Mouse (Mus musculus): ENCODE data around the gene Mettl14. TPM values are rescaled to one million over a fixed set of nuclear protein-coding genes. Genes with fewer than 3 reads are reported as not detected.

The Mettl14 gene
- polyA plus RNA-seq, 1 experiment from 2014 or later: 29.0 TPM

DNA sequence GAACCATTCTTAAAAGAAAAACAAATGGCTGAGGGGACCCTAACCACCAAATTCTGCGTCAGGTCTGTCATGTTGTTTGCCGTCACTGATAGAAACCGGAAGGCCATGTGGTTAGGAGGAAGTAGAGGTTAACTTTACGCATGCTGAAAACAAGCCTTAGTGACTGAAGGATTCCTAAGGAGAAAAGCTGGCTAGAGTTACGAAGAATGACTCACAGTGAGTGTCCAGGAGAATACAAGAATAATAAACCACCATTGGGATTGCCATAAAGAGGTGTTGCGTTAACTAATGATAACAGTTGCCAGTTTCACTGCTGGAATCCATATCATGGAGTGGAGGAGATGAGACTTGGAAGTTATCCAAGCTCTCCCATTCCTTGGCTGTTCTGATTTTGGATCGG, 51.0 kb downstream of the Mettl14 start:
- Histone ChIP-seq H3K4me2 (no peak overlapping the region), H3K36me3 (peaks cover 13% of the 10 kb centered on the region; the same call in 1 of the 2 replicates), H3K9me3 (replicated peaks) (no peaks in the 10 kb centered on the region), H3K9ac (no peak overlapping the region), H3K4me3 (replicated peaks) (no peak overlapping the region), H3K27me3 (no peaks in the 10 kb centered on the region), H3K4me1 (peaks cover 33% of the 10 kb centered on the region), H3K27ac (peak overlapping the region; percentile 72)
- 45% methylated on average over 7 of the region's 7 CpGs for WGBS
- no peak for ATAC-seq (replicated peaks; ENCODE audit: low FRiP score)

DNA sequence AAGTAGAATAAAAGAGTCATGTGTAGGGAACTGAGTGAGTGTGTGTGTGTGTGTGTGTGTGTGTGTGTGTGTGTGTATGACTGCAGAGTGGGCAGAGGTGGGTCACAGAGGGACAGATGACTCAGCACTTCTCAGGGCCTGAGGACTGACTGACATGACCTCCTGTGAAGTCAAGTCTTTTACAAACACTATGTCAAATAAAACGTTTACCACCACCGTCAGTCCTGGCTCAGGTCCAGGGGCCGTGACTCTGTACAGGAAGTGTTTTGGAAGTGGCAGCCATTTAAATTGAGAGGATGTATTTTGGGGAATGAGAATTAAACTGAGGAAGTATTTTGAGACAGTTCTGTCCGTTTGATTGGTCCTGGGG, 52.9 kb downstream of the Mettl14 start:
- Histone ChIP-seq H3K4me3 (replicated peaks) (no peak overlapping the region), H3K27me3 (no peaks in the 10 kb centered on the region), H3K9ac (no peak overlapping the region), H3K4me2 (no peak overlapping the region), H3K4me1 (peaks cover 33% of the 10 kb centered on the region), H3K36me3 (peaks cover 7% of the 10 kb centered on the region; the same call in 1 of the 2 replicates), H3K9me3 (replicated peaks) (no peaks in the 10 kb centered on the region), H3K27ac (peak overlapping the region; percentile 56)
- WGBS: 19% methylated on average over 4 of the region's 4 CpGs
- peak; percentile 30; the same call in 1 of the 2 replicates for ATAC-seq (replicated peaks; ENCODE audit: low FRiP score)

DNA sequence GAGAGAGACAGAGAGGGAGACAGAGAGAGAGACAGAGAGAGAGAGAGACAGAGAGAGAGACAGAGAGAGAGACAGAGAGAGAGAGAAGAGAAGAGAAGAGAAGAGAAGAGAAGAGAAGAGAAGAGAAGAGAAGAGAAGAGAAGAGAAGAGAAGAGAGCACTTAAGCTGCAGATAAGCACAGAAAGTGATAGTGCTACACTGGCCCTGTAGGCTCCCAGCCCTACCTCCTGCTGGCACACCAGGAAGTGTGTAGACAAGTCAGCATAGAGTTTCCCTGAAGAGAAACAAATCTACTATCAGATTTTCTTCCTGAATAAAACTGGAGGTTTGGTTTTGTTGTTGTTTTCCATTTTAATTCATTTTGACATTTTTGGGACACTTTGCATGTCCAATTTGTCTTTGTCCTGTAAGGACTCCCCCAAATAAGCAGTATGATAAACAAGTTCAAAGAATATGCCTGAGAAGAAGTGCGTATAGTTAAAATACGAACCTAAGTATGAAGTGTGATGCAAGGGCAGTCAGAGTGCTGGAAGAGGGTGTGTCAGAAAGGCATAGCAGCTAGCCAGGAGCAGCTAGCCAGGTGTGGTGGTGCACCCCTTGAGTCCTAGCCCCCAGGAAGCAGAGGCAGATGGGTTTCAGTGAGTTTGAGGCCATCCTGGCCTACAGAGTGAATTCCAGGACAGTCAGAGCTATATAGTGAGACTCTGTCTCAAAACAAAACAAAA, 53.4 kb downstream of the Mettl14 start:
- Histone ChIP-seq H3K36me3 (peaks cover 6% of the 10 kb centered on the region; the same call in 1 of the 2 replicates), H3K4me2 (no peak overlapping the region), H3K9me3 (replicated peaks) (no peaks in the 10 kb centered on the region), H3K4me1 (peaks cover 33% of the 10 kb centered on the region), H3K4me3 (replicated peaks) (no peak overlapping the region), H3K27ac (peak overlapping the region; percentile 56), H3K9ac (no peak overlapping the region), H3K27me3 (no peaks in the 10 kb centered on the region)
- WGBS: 75% methylated on average over 2 of the region's 2 CpGs
- ATAC-seq (replicated peaks; ENCODE audit: low FRiP score): no peak

DNA sequence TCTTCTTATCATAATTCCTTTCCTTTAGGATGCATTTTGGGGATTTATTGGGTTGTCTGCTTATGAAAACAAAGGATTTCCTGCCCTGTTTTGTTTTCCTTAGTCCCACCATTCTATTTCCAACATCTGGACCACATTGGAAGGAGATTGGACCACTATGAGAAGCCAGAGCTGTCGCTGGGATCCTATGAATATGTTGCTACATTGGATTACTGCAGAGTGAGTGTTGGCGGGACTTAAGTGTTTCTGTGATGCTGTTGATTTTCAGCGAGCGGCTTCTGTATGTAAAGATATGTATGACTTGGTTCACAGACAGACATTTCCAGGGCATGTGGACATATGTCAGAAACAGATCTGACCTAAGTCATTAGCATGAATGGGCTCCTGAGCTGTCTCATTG, 55.7 kb downstream of the Mettl14 start:
- Histone ChIP-seq H3K4me1 (peaks cover 29% of the 10 kb centered on the region), H3K4me2 (no peak overlapping the region), H3K27ac (peak overlapping the region; percentile 71), H3K4me3 (replicated peaks) (no peak overlapping the region), H3K9ac (no peak overlapping the region), H3K36me3 (peaks cover 7% of the 10 kb centered on the region; the same call in 1 of the 2 replicates), H3K27me3 (no peaks in the 10 kb centered on the region), H3K9me3 (replicated peaks) (no peaks in the 10 kb centered on the region)
- ATAC-seq (replicated peaks; ENCODE audit: low FRiP score): no peak; the same call in 1 of the 2 replicates
- 64% methylated on average over 4 of the region's 4 CpGs for WGBS

DNA sequence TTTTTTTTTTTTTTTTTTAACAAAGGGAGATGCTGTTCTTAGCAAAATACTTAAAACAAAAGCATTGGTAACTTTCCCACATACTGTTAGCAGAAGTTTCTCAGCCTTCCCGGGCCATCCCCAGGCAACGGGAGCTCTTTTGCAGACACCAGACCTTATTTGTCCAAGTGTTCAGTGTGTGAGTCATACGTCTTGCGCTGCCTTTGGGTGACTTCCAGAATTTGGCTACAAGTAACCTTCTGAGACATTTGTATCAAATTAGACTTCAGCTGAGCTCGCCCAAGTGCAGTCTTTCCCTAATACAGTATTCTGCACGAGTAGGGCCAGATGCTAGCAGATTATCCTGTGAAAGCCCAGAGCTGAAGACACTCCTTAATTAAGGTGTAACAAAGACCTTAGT, 56.7 kb downstream of the Mettl14 start:
- H3K4me2 ChIP-seq: no peak overlapping the region
- WGBS: 63% methylated on average over 6 of the region's 6 CpGs
- peak; percentile 48; the same call in 1 of the 2 replicates for ATAC-seq (replicated peaks; ENCODE audit: low FRiP score)
- no peaks in the 10 kb centered on the region for H3K27me3 ChIP-seq
- H3K4me1 ChIP-seq: peaks cover 20% of the 10 kb centered on the region
- H3K9me3 ChIP-seq (replicated peaks): no peaks in the 10 kb centered on the region
- H3K27ac ChIP-seq: peak overlapping the region; percentile 73
- no peak overlapping the region for H3K9ac ChIP-seq
- no peak overlapping the region for H3K4me3 ChIP-seq (replicated peaks)
- peaks cover 7% of the 10 kb centered on the region; the same call in 1 of the 2 replicates for H3K36me3 ChIP-seq

DNA sequence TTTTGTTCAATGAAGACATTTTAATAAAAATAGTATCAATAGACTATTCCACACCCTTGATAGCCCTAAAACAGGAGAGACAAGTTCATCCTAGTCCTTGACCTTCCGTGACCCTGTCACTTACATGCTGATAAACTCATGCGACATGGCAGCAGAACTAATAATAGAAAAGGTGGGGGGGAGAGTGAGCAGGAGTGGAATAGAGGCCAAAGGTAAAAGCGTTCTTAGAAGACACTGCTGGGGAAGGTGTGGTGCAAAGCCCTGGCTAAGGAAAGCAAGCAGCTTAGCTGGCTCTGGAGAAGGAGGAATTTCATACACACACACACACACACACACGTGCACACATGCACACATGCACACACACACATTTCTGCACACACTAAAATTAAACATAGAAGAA, 61.6 kb downstream of the Mettl14 start:
- Histone ChIP-seq H3K9me3 (replicated peaks) (no peaks in the 10 kb centered on the region), H3K4me2 (no peak overlapping the region), H3K9ac (no peak overlapping the region), H3K36me3 (peaks cover 7% of the 10 kb centered on the region; the same call in 1 of the 2 replicates), H3K27me3 (no peaks in the 10 kb centered on the region), H3K4me3 (replicated peaks) (no peak overlapping the region), H3K27ac (peak overlapping the region; percentile 76), H3K4me1 (peaks cover 5% of the 10 kb centered on the region)
- WGBS: 67% methylated on average over 4 of the region's 4 CpGs
- no peak for ATAC-seq (replicated peaks; ENCODE audit: low FRiP score)

DNA sequence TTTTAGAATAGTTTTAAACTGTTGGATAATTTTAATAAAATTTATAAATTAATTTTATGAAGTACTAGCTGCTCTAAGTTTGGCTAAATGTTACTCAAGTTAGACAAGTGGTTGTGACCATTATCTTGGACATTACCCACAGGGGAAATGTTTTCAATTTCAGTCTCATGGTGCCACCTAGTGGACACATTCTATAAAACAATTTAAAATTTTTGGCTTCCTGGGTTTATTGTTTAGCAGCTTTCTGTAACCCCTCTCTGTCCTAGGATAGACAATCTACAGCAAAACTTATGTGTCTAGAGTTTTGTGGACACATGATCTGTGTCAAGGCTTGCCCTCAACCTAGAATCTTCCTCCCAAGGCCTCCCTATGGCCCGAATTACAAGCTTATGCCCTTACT, 63.8 kb downstream of the Mettl14 start:
- Histone ChIP-seq H3K27ac (no peak overlapping the region), H3K27me3 (no peaks in the 10 kb centered on the region), H3K4me3 (replicated peaks) (no peak overlapping the region), H3K36me3 (no peaks in the 10 kb centered on the region), H3K4me2 (no peak overlapping the region), H3K9me3 (replicated peaks) (no peaks in the 10 kb centered on the region), H3K9ac (no peak overlapping the region), H3K4me1 (peaks cover 5% of the 10 kb centered on the region)
- ATAC-seq (replicated peaks; ENCODE audit: low FRiP score): no peak
- 32% methylated on average over 1 of the region's 1 CpGs for WGBS

DNA sequence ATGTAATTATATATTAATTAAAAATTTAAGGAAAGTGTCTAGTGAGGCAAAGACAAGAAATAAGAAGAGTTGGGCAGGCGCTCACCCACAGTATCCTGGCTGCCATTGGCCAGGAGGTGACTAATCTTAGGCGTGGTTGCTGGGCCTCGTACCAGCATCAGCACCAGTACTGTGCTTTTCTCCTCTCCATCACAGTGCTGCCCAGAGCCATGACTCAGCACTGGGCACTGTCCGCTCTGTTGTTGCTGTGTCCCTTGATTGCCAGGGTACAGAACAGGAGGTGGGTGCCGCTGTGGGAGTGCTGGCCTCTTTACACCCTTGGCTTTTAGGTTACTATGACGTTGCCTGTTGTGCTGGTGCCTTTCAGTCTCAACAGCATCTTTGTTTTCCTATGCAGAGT, 64.3 kb downstream of the Mettl14 start:
- Histone ChIP-seq H3K9me3 (replicated peaks) (no peaks in the 10 kb centered on the region), H3K4me3 (replicated peaks) (no peak overlapping the region), H3K36me3 (no peaks in the 10 kb centered on the region), H3K27me3 (no peaks in the 10 kb centered on the region), H3K4me2 (no peak overlapping the region), H3K4me1 (peaks cover 5% of the 10 kb centered on the region), H3K27ac (0 out of 2 replicates have a peak overlapping the region, but pooled peaks have one; percentile 22), H3K9ac (no peak overlapping the region)
- 85% methylated on average over 6 of the region's 6 CpGs for WGBS
- ATAC-seq (replicated peaks; ENCODE audit: low FRiP score): 0 out of 2 replicates have a peak, but pooled peaks have one; percentile 47

DNA sequence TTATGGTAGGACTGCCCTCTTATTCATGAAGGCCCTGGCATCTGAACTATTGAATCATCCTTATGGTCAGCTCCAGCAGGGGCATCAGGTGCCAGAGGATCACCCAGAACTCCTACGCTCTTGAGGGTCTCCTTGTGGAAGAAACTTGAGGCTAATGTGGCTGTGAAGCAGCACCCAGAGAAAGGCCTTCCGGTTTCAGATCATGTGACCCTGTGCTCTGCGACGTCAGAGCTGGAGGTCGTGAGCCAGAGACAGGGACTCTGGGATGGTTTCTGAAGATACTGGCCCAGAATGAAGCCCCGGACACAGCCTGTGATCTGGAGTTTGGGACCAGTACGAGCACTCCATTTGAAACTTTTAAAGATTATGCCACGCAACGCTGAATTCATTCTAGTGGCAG, 65.6 kb downstream of the Mettl14 start:
- Histone ChIP-seq H3K36me3 (no peaks in the 10 kb centered on the region), H3K4me2 (no peak overlapping the region), H3K27ac (no peak overlapping the region), H3K4me3 (replicated peaks) (no peak overlapping the region), H3K9me3 (replicated peaks) (no peaks in the 10 kb centered on the region), H3K4me1 (no peaks in the 10 kb centered on the region), H3K9ac (no peak overlapping the region), H3K27me3 (no peaks in the 10 kb centered on the region)
- 83% methylated on average over 9 of the region's 9 CpGs for WGBS
- ATAC-seq (replicated peaks; ENCODE audit: low FRiP score): no peak

Other genes with a start within 250 kb of the Mettl14 start
- 8.3 and 11.5 TPM in 2 replicates for gene Synpo2, start 150.0 kb downstream of the Mettl14 start, polyA plus RNA-seq (2015; fragmentation: Nextera tagmentation; extraction: Ambion mirVana)
- 68.5 and 72.6 TPM in 2 replicates for gene Sec24d, start 118.7 kb downstream of the Mettl14 start, polyA plus RNA-seq (2015; fragmentation: Nextera tagmentation; extraction: Ambion mirVana)
- 5.6 and 6.8 TPM in 2 replicates for gene Prss12, start 60.8 kb upstream of the Mettl14 start, polyA plus RNA-seq (2015; fragmentation: Nextera tagmentation; extraction: Ambion mirVana)